Mouse (Mus musculus) layer of hippocampus, adult 2 months (tissue): ENCODE results near the gene Ntf5. TPM values are rescaled to one million over a fixed set of nuclear protein-coding genes. Genes with fewer than 3 reads are reported as not detected.

ENCODE experiments used
- DNase-seq, 2 experiments: peaks; one replicate each; pipeline ENCODE4 v3.0.0; 2022; ENCODE audit warnings: low spot score in 2 of 2
- H3K27ac ChIP-seq: fragments of 200-600 bp; 2 replicates; pipeline ENCODE4 v1.8.1; 2022
- H3K4me3 ChIP-seq: fragments of 200-600 bp; 2 replicates; pipeline ENCODE4 v1.8.1; 2022; ENCODE audit warnings: mild to moderate bottlenecking
- CTCF ChIP-seq: fragments of 200-600 bp; conservative IDR thresholded peaks from 2 replicates; pipeline ENCODE4 v1.8.1; 2022; ENCODE audit warnings: antibody characterized with exemption, mild to moderate bottlenecking, moderate library complexity
- total RNA-seq, 2 experiments: library from RNA; stranded (reverse); gene quantifications; 2 replicates each; pipeline ENCODE4 v1.2.3; 2021

The Ntf5 gene
- total RNA-seq, 2 experiments from 2014 or later, result not detected

GRCm38 (mm10) chr7:45407836-45408235 lies 5.7 kb upstream of the Ntf5 start:
- Histone ChIP-seq H3K4me3 (no peak overlapping the region), H3K27ac (no peak overlapping the region)
- no peak for TF ChIP-seq CTCF
- no peak for DNase-seq

GRCm38 (mm10) chr7:45408351-45408750 lies 5.1 kb upstream of the Ntf5 start:
- no peak for TF ChIP-seq CTCF
- DNase-seq, result no peak
- Histone ChIP-seq H3K4me3 (no peak overlapping the region), H3K27ac (no peak overlapping the region)

- no peak overlapping the region for H3K27ac ChIP-seq
- no peak for TF ChIP-seq CTCF
- DNase-seq, result no peak
- H3K4me3 ChIP-seq, result no peak overlapping the region
Observed at GRCm38 (mm10) chr7:45408949-45409348, 4.5 kb upstream of the Ntf5 start.

GRCm38 (mm10) chr7:45409497-45410163 lies 3.9 kb upstream of the Ntf5 start:
- Histone ChIP-seq H3K4me3 (no peak overlapping the region), H3K27ac (no peak overlapping the region)
- no peak for DNase-seq
- TF ChIP-seq CTCF, result no peak

- DNase-seq, result no peak
- no peak for TF ChIP-seq CTCF
- no peak overlapping the region for H3K27ac ChIP-seq
- H3K4me3 ChIP-seq, result no peak overlapping the region
Observed at GRCm38 (mm10) chr7:45412421-45412820, 1.1 kb upstream of the Ntf5 start.

- Histone ChIP-seq H3K4me3 (peak overlapping the region; percentile 50), H3K27ac (no peak overlapping the region)
- no peak for DNase-seq
- TF ChIP-seq CTCF, result no peak
Observed at GRCm38 (mm10) chr7:45413864-45414739, 607 bp downstream of the Ntf5 start.

GRCm38 (mm10) chr7:45414740-45415224 lies 1.3 kb downstream of the Ntf5 start:
- no peak overlapping the region for H3K4me3 ChIP-seq
- no peak for DNase-seq
- no peak overlapping the region for H3K27ac ChIP-seq
- TF ChIP-seq CTCF, result no peak

- no peak overlapping the region for H3K27ac ChIP-seq
- no peak for DNase-seq
- TF ChIP-seq CTCF, result no peak
- H3K4me3 ChIP-seq, result peak overlapping the region; percentile 41
Observed at GRCm38 (mm10) chr7:45415636-45416035, 2.1 kb downstream of the Ntf5 start.

- no peak for TF ChIP-seq CTCF
- DNase-seq, result no peak
- Histone ChIP-seq H3K4me3 (no peak overlapping the region), H3K27ac (no peak overlapping the region)
Observed at GRCm38 (mm10) chr7:45417962-45418492, 4.5 kb downstream of the Ntf5 start.

- H3K4me3 ChIP-seq, result no peak overlapping the region
- no peak for DNase-seq
Observed at GRCm38 (mm10) chr7:45419859-45420614, 6.5 kb downstream of the Ntf5 start.

GRCm38 (mm10) chr7:45420615-45420919 lies 7.1 kb downstream of the Ntf5 start, which contains the start of gene Lhb:
Gene Lhb, plus strand, starts transcription at chr7:45420820.
- Histone ChIP-seq H3K27ac (no peak within 1 kb of the TSS), H3K4me3 (no peak within 1 kb of the TSS)
- no peak for DNase-seq
- no peak for TF ChIP-seq CTCF

More at GRCm38 (mm10) chr7:45419859-45420614, 6.5 kb downstream of the Ntf5 start:
- no peak for TF ChIP-seq CTCF
- H3K27ac ChIP-seq, result no peak overlapping the region

GRCm38 (mm10) chr7:45421194-45421593 lies 7.7 kb downstream of the Ntf5 start:
- no peak overlapping the region for H3K4me3 ChIP-seq
- no peak for DNase-seq
- no peak overlapping the region for H3K27ac ChIP-seq
- TF ChIP-seq CTCF, result no peak

GRCm38 (mm10) chr7:45426556-45426955 lies 13.1 kb downstream of the Ntf5 start:
- DNase-seq, result no peak
- no peak overlapping the region for H3K4me3 ChIP-seq
- TF ChIP-seq CTCF, result no peak
- no peak overlapping the region for H3K27ac ChIP-seq
